Mouse (Mus musculus) stomach, embryonic 14.5 days (tissue): ENCODE data around the gene Cmya5. TPM values are rescaled to one million over a fixed set of nuclear protein-coding genes. Genes with fewer than 3 reads are reported as not detected.

Experiments
- ATAC-seq: fragments of 200-750 bp; cut with Nextera tagmentation; 2 replicates; pipeline ENCODE4 v1.8.0; 2017; ENCODE audit warnings: low read depth, moderate TSS enrichment; ENCODE audit not compliant: insufficient number of reproducible peaks, insufficient read depth, low FRiP score
- H3K27ac ChIP-seq: fragments of 300-500 bp; sonication (generic); 2 replicates; pipeline ENCODE4 v1.5.1; 2014; ENCODE audit warnings: mild to moderate bottlenecking, low read length, moderate library complexity, mixed read lengths
- H3K27me3 ChIP-seq: fragments of 300-500 bp; sonication (generic); 2 replicates; pipeline ENCODE4 v1.6.1; 2014; ENCODE audit warnings: low read length, control low read depth, mixed read lengths; ENCODE audit not compliant: control insufficient read depth, insufficient read depth
- H3K36me3 ChIP-seq: fragments of 300-500 bp; sonication (generic); 2 replicates; pipeline ENCODE4 v1.6.1; 2014; ENCODE audit warnings: mild to moderate bottlenecking, control low read depth, low read length, moderate library complexity, mixed read lengths; ENCODE audit not compliant: control insufficient read depth, insufficient read depth
- H3K4me1 ChIP-seq: fragments of 300-500 bp; sonication (generic); 2 replicates; pipeline ENCODE4 v1.6.1; 2014; ENCODE audit warnings: low read length, control low read depth, mixed read lengths; ENCODE audit not compliant: control insufficient read depth, insufficient read depth
- H3K4me2 ChIP-seq: fragments of 300-500 bp; sonication (generic); replicated peaks from 2 replicates; pipeline ENCODE4 v1.6.1; 2014; ENCODE audit warnings: low read depth, low read length, control low read depth
- H3K4me3 ChIP-seq: fragments of 300-500 bp; sonication (generic); 2 replicates; pipeline ENCODE4 v1.5.1; 2014; ENCODE audit warnings: low read depth, low read length, control low read depth
- H3K9ac ChIP-seq: fragments of 300-500 bp; sonication (generic); replicated peaks from 2 replicates; pipeline ENCODE4 v1.6.1; 2014; ENCODE audit warnings: low read depth, mild to moderate bottlenecking, control low read depth, low read length, moderate library complexity, mixed read lengths
- H3K9me3 ChIP-seq: fragments of 300-500 bp; sonication (generic); 2 replicates; pipeline ENCODE4 v1.6.1; 2016; ENCODE audit warnings: low read depth, low read length, control low read depth; ENCODE audit not compliant: control insufficient read depth
- WGBS: fragments of 180-500 bp; shearing (Covaris S2); extraction: QIAGEN DNeasy Blood & Tissue Kit; methylation state at CpG from one replicate; pipeline ENCODE4 v1.1.7; 2014; 5-methylcytosine and 5-hydroxymethylcytosine counted together
- polyA plus RNA-seq: library from polyadenylated mRNA; unstranded; fragments of >200 nt; fragmentation: Nextera tagmentation; extraction: Ambion mirVana; gene quantifications from 2 replicates; pipeline ENCODE4 v1.2.1, GENCODE M21; 2014

Gene Cmya5
- polyA plus RNA-seq, 1 experiment from 2014 or later: 0.41 TPM

DNA sequence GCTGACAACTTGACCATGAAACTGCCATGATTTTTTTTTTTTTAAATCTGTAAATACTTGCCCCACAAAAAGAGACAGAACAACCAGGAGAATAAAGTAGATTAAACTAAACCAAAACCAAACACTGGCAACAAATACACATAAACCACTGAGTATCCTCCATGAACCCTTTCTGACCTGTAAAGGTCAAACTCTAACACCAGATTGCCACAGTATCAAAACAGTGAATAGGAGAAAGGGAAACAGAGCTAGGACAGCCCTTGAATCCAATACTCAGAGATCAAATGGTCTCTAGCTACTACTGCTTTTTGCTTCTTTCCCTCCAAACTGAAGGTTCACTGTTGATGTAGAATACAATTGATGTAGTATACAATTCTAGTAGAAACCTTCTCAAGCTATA lies 33.0 kb upstream of the Cmya5 start:
- no peaks in the 10 kb centered on the region for H3K9me3 ChIP-seq
- no peak overlapping the region for H3K4me2 ChIP-seq
- no peaks in the 10 kb centered on the region for H3K27me3 ChIP-seq
- no peak for ATAC-seq
- H3K9ac ChIP-seq: no peak overlapping the region
- H3K4me1 ChIP-seq: no peaks in the 10 kb centered on the region
- no peak overlapping the region for H3K4me3 ChIP-seq
- H3K27ac ChIP-seq: no peak overlapping the region
- peaks cover 19% of the 10 kb centered on the region for H3K36me3 ChIP-seq

DNA sequence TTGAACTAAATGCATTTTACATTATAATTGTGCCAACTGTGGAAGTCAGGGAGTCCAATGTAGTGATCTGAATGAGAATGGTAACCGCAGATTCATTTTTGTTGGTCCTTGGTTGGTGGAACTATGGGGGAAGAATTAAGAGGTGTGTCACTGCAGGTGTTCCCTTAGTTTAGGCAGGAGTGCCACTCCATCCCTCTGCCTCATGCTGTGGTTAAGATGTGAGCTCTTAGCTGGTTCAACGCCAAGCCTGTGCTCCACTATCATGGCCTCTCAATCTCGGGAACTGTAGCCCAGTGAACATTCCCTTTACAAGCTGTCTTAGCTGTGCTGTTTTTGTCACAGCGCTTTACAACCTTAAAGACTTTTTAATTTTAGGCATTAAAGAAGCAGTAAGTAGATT lies 18.8 kb upstream of the Cmya5 start:
- H3K4me3 ChIP-seq: no peak overlapping the region
- no peaks in the 10 kb centered on the region for H3K27me3 ChIP-seq
- no peaks in the 10 kb centered on the region for H3K4me1 ChIP-seq
- H3K36me3 ChIP-seq: peaks cover 26% of the 10 kb centered on the region
- 93% methylated on average over 4 of the region's 4 CpGs for WGBS
- H3K27ac ChIP-seq: no peak overlapping the region
- H3K9me3 ChIP-seq: no peaks in the 10 kb centered on the region
- H3K9ac ChIP-seq: no peak overlapping the region
- no peak overlapping the region for H3K4me2 ChIP-seq
- no peak for ATAC-seq

DNA sequence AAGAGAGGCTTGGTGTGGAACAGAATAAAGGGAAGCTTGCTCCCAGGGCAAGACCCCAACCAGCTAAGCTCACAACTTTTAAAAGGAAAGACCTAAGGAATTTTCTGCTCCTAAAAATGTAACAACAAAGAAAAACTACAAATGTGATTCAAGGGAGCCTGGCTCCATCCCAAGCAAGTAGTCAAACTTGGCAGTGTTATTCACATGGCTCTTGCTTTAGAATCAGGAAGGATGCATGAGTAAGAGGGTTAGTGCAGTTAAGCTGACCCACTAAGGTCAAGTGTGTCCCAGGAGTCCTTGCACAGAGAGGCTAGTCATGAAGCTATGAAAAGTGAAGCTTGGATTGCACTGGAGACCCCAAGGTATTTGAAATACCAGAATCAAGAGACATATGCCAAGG lies 17.9 kb upstream of the Cmya5 start:
- no peak for ATAC-seq
- no peak overlapping the region for H3K27ac ChIP-seq
- H3K4me1 ChIP-seq: no peaks in the 10 kb centered on the region
- no peaks in the 10 kb centered on the region for H3K27me3 ChIP-seq
- H3K4me2 ChIP-seq: no peak overlapping the region
- H3K9ac ChIP-seq: no peak overlapping the region
- H3K36me3 ChIP-seq: peaks cover 23% of the 10 kb centered on the region
- no peak overlapping the region for H3K4me3 ChIP-seq
- no peaks in the 10 kb centered on the region for H3K9me3 ChIP-seq

DNA sequence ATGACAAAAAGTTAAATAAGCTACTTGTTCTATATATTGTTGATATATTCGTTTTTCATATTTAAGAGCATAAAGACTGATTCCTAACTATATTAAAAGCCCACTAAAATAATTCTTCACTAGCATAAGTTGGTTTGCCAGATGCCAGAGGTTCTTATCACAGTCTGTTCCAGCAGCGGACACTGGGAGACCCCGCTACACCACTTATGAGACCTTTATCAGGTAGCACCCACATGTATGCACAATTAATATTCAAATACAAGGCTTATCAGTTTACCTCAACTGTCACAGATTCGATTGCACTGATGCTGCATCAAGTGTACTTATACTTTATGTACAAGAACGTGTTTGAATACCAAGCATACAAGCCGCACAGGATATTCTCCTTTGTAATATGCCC lies 13.7 kb upstream of the Cmya5 start:
- no peak overlapping the region for H3K4me2 ChIP-seq
- WGBS: 94% methylated on average over 6 of the region's 6 CpGs
- H3K27me3 ChIP-seq: no peaks in the 10 kb centered on the region
- no peak overlapping the region for H3K4me3 ChIP-seq
- no peaks in the 10 kb centered on the region for H3K4me1 ChIP-seq
- ATAC-seq: no peak
- H3K36me3 ChIP-seq: peaks cover 19% of the 10 kb centered on the region
- H3K27ac ChIP-seq: no peak overlapping the region
- no peak overlapping the region for H3K9ac ChIP-seq
- H3K9me3 ChIP-seq: no peaks in the 10 kb centered on the region

DNA sequence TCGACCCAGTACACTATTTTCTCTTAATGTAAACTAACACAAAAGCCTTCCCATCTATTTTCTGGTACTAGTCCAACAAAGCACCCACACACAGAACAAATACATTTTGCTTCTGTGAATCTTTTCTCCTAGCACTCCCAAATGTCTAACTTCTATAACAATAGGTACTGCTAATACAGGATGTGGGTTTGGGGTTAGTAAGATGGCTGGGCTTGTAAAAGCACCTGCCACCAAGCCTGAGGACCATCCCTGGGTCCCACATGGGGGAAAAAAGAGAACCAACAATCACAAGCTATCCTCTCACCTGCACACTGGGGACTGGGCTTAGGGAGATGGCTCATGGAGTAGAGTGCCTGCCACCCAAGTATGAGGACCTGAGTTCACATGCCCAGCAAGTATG lies 8.8 kb upstream of the Cmya5 start:
- H3K36me3 ChIP-seq: peaks cover 33% of the 10 kb centered on the region
- 48% methylated on average over 1 of the region's 1 CpGs for WGBS

DNA sequence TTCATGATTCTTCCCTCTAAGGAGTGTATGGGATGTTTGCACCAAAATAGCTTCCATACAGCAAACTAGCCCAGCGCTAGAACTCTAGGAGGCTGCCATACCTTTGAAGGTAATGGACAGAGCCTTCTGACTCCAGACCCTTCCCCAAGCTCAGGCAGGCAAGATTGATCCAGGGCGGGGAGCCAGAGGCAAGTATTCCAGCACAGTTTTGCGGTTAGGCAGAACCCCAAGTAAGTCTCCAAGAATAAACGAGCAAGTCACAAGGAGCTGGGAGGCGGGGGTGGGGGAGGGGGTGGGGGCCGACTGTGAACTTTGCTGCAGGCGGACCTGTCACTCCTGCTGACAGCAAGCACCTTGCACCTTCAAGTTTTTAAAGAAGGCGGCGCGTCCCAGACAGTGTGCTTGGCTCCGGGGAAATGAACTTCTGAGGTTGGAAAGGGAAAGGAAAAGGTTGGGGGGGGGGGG lies 673 bp downstream of the Cmya5 start:
- ATAC-seq: peak; percentile 73
- peak overlapping the region; percentile 91 for H3K4me2 ChIP-seq
- no peaks in the 10 kb centered on the region for H3K9me3 ChIP-seq
- H3K36me3 ChIP-seq: peaks cover 8% of the 10 kb centered on the region
- H3K4me3 ChIP-seq: peak overlapping the region; percentile 50
- 0 out of 2 replicates have a peak, but pooled peaks cover 4% of the 10 kb centered on the region for H3K4me1 ChIP-seq
- WGBS: 15% methylated on average over 11 of the region's 11 CpGs
- no peaks in the 10 kb centered on the region for H3K27me3 ChIP-seq
- peak overlapping the region; percentile 80; the same call in 1 of the 2 replicates for H3K27ac ChIP-seq
- peak overlapping the region; percentile 48; the same call in 1 of the 2 replicates for H3K9ac ChIP-seq

More for the DNA sequence above, 8.8 kb upstream of the Cmya5 start:
- ATAC-seq: no peak
- Histone ChIP-seq H3K4me2 (no peak overlapping the region), H3K9ac (no peak overlapping the region), H3K9me3 (no peaks in the 10 kb centered on the region), H3K27ac (0 out of 2 replicates have a peak overlapping the region, but pooled peaks have one; percentile 10), H3K27me3 (no peaks in the 10 kb centered on the region), H3K4me1 (no peaks in the 10 kb centered on the region), H3K4me3 (no peak overlapping the region)

DNA sequence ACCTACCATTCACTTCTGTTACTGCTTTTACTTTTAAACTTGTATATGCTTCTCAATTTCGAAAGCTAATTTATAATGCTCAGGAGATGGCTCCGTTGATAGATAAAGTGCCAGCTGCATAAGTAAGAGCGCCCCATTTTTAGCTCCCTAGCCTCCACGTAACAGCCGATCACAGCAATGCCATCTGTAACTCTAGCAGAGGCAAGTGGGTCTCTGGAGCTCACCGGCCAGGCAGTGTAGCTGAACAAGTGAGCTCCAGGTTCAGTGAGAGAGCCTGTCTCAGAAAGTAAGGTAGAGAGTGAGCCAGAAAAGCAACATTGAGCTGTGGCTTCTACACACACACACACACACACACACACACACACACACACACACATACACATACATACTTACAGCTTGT lies 3.3 kb downstream of the Cmya5 start:
- H3K9ac ChIP-seq: no peak overlapping the region
- WGBS: 89% methylated on average over 6 of the region's 6 CpGs
- ATAC-seq: no peak
- 0 out of 2 replicates have a peak, but pooled peaks cover 4% of the 10 kb centered on the region for H3K4me1 ChIP-seq
- no peaks in the 10 kb centered on the region for H3K27me3 ChIP-seq
- H3K36me3 ChIP-seq: no peaks in the 10 kb centered on the region
- no peak overlapping the region for H3K4me2 ChIP-seq
- H3K4me3 ChIP-seq: no peak overlapping the region
- H3K27ac ChIP-seq: no peak overlapping the region
- H3K9me3 ChIP-seq: no peaks in the 10 kb centered on the region

DNA sequence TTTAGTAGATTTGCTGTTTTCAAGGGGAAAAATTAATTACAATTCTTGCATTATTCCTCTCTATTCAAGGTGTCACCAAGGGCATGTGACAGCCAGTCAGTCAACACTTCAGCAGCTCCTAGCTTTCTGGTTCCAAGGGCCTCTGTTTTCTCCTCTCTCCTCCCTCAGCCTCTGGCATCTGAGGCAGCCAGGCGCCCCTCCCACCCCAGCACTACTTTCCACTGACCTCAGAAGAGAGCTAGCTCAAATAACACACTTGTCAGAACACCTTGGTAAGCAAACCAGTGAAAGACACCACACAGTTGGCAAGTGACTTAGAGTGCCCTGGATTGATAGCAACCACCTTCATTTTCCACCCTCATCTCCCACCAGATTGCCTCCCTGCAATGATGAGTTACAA lies 6.5 kb downstream of the Cmya5 start:
- WGBS: 44% methylated on average over 1 of the region's 1 CpGs
- H3K27ac ChIP-seq: no peak overlapping the region
- H3K9ac ChIP-seq: no peak overlapping the region
- H3K4me2 ChIP-seq: no peak overlapping the region
- H3K36me3 ChIP-seq: no peaks in the 10 kb centered on the region
- no peak overlapping the region for H3K4me3 ChIP-seq
- ATAC-seq: no peak
- H3K4me1 ChIP-seq: no peaks in the 10 kb centered on the region
- H3K9me3 ChIP-seq: no peaks in the 10 kb centered on the region
- no peaks in the 10 kb centered on the region for H3K27me3 ChIP-seq

DNA sequence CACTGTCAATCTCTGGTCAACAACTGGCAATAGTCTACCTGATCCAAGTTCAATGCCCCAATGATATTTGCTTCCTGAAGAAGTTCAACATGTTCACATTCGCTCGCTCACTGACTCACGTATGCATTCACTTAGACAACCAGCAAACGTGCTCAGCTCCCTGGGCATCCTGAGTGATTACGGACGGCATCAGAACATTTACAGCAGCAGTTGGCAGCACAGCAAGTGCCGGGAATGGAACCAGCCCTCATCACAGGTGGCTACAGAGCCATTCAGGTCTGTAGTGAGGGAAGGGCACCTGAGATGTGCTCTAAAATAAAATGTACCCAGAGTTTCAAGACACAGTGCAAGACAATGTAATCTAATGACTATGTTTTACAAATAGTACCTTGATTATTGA lies 7.4 kb downstream of the Cmya5 start:
- Histone ChIP-seq H3K36me3 (no peaks in the 10 kb centered on the region), H3K9me3 (no peaks in the 10 kb centered on the region), H3K4me3 (no peak overlapping the region), H3K27ac (no peak overlapping the region), H3K9ac (no peak overlapping the region), H3K4me1 (no peaks in the 10 kb centered on the region), H3K27me3 (no peaks in the 10 kb centered on the region), H3K4me2 (no peak overlapping the region)
- 89% methylated on average over 7 of the region's 7 CpGs for WGBS
- no peak for ATAC-seq
